Mouse (Mus musculus) leukemia stem cell, adult 10-12 weeks (primary cell): ENCODE data around the gene Eef1akmt3. TPM values are rescaled to one million over a fixed set of nuclear protein-coding genes. Genes with fewer than 3 reads are reported as not detected.

Source experiments
- polyA plus RNA-seq: library from polyadenylated mRNA; stranded (reverse); fragments of >175 nt; gene quantifications from 2 replicates; pipeline ENCODE4 v1.2.3, GENCODE M21; 2012; ENCODE audit warnings: low replicate concordance

Gene Eef1akmt3
- 0.23 and 0.30 TPM in 2 replicates for polyA plus RNA-seq

DNA sequence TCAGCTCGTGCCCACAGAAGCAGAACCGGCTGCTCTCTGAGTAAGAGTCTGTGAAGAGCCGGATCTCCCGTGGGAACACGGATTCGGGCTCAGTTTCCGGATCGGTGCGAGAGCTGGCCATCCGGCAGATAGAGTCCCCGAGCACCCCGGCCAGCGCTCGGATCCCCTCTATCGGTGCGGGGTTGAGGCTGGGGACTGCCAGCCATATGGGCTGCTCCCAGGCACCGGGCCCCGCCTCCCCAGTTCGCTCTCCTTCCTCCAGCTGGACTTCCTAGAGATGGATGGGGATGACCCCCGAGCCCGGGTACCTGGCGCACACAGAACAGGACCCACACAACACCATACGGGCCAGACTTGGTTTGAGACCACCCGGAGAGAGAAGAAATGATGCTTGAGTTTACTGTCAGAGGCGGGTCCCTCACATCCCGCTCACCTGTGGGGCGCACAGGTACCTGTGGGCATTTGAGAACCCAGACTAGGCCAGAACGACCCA is at the start of gene Eef1akmt3, which contains the start of gene Mettl1:
TSS of gene Eef1akmt3 (minus strand) at position 240 of the 493 bp plus-strand sequence.
TSS of gene Mettl1 (plus strand) at position 141 of the 493 bp plus-strand sequence.

DNA sequence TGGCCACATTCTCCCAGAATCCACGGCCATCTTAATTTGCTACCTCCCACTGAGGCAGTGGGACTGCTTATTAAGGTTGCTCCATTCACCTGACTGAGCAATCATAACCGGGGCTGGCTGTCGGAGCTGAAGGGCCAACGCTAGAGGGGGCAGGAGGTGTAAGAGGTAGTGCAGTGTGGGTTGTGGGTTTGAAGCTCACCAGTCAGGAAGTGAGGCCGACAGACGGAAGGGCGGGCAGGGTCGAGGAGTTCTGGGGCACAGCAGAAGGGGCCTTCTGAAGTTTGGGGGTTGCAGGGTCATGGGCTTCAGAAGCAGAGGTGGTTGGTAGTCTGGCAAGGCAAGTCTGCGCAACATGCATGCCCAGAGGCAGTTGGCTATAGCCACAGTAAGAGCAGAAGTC is 33.8 kb upstream of the Eef1akmt3 start, which contains the start of gene Agap2:
TSS of gene Agap2 (plus strand) at position 205 of the 400 bp plus-strand sequence.

DNA sequence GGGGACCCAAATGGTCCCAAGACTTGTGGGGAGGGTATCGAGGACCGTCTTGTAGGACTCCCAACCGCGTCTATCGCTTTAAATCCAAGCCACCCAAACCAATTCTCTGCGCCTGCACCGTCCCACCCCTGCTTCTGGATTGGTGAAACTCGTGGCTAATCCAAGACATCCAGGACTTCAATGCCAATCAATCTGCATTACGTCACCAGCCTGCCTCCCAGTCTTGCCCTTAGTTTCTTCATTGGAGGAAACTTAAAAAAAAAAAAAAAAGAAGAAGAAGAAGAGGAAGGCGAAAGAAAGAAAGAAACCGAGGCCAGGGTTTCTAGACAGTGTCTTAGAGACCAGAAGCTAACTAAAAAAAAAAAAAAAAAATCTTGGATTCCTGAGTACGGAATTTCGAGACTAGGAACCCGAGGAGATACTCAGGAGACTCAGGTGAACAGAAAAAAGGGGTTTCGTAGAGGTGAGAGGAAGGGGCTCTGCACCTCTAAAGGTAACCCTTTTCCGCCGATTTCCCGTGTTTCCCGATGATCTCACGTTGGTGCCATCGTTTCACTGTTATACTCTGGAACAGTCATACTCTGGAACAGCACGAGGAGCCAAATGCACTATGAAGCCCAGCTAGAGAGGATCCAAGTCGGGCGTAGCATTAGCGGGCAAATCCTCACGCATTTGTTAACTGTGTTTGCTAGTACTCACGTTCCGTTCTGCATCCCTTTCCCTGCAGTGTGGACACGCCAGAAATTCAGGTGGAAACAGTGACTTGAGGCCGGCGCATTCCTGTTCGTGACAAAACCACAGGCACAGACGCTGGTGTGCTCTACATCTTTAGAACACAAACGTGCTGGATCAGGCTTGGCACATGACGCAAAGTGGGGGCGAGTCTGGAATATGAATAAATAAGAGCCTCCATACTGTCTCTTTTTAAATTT is 29.1 kb upstream of the Eef1akmt3 start, which contains the start of gene Tspan31:
TSS of gene Tspan31 (minus strand) at position 75 of the 932 bp plus-strand sequence.

DNA sequence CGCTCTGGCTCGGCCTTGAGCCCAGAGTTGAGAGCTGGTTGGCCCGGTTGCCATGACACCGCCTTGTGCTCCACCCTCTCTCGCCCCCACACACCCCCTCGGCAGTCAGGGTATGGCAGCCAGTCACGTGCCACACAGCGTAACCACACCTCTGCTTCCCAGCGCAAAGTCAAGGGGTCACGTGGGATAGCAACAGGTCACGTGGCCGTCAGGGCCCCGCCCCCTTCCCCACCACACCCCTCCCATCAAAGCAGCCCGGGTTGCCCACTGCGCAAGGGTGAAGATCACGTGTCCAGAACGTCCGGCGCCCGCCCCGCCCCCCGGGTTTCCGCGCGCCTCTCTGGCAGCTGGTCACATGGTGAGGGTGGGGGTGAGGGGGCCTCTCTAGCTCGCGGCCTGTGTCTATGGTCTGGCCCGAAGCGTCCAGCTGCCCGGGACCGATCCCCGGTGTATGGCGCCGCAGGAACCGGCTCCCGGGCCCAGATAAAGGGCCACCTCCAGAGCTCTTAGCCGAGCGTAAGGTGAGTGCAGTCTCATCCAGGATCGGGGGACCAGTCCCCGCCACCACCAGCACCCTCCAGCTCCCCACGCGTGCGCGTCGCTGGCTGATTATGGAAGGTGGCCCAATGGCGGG is 22.0 kb upstream of the Eef1akmt3 start, which contains the start of gene Cdk4:
TSS of gene Cdk4 (plus strand) at position 296 of the 634 bp plus-strand sequence.

DNA sequence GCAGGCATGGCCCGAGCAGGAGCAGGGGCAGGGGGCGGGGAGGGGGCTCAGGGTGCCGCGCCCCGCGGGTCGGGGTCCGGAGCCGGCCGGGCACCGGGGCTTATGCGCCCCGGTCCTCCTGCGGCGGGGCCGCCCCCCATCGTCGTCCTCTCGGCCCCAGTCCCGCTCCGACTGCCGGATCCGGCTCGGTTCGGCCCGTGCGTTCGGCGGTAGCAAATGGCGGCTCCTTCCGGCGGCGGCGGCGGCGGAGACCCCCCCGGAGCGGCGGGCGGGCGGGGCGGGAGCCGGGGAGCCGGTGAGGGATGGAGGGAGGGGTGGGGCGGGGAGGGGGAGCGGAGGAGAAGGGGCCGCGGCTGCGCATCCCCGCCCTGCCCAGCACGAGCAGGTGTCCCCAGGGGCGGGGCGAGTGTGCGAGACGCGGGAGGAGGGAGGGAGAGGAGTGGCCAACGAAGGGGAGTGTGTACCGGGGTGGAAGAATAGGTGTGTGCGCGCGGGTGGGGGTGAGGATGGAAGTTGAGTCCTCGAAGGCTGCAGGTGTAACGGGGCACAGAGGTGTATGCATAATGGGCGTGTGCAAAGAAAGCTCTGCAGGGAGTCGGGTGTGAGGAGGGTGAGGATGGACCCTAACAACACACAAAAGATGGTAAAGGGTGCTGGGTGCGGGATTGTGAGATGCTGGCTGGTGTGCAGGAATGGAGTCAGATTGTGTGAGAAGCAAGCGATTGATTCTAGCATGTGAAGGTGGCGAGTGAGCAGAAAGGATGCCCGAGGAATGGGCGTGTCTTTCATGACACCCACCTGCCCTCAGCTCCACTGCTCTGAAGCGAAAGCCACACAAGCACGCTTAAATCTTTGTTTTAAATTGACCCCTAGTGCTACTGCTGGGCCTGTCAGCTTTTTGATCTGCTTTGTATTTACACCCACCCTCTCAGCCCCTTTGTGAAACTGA is 18.9 kb upstream of the Eef1akmt3 start, which contains the start of gene March9:
TSS of gene March9 (minus strand) at position 217 of the 949 bp plus-strand sequence.

DNA sequence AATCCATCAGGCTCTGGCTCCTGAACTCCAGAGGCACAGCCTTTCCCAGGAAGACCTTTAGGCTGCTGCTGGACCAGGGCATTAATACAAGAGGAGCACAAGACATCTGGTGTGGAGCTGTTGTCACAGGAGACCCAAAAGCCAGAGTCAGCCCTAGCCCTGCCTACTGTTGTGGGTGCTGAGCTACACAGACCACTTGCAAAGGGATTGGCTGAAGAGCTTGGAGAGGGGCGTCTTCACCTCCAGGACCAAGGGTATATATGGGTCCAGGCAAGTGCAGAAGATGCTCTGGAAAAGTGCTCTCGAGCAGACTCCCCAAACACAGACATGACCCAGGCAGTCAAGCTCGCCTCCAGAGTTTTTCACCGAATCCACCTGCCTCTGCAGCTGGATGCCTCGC is 6.6 kb upstream of the Eef1akmt3 start, which contains the start of gene Cyp27b1:
TSS of gene Cyp27b1 (plus strand) at position 297 of the 400 bp plus-strand sequence.

DNA sequence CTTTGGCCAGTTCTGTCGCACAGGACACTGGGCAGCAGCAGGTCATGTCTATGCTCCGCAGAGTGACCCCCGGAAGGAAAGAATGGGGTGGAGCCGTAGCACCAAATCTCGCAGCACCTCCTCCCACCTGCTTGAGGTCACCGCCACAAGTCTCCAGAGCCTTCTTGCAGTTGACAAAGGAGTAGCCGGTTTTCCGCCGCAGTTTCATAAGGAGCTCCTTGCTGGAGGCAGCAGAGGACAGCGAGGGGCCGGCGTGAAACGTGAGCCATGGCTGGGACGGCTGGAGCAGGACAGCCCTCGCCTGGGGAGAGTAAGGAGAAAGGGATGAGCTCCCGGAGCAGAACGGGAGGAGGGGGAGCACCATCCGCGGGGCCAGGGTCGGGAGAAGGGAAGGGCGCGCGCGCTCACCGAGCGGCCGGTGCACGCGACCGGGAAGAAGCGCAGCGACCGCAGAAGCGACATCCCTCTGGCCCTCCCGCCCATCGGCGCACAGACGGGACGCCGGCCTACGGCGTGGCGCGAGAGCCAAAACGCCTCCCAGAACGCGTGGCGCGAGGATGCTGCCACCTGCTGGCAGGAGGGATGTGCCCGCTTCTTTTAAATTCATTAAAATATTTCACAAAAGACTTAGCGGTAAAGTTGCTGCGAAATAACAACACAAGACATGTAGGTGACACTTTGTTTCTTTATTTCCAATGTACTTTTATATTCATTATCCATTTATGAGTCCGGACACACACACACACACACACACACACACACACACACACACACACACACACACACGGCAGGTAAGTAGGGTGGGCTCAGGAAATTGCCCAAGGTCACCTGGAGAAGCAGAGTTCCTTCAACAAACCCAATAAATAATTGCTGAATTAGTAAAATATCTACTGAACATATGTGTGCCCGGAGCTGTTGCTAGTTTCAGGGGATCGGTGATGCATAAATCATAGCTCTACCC is 10.7 kb downstream of the Eef1akmt3 start, which contains the start of gene Tsfm:
TSS of gene Tsfm (minus strand) at position 505 of the 961 bp plus-strand sequence.

DNA sequence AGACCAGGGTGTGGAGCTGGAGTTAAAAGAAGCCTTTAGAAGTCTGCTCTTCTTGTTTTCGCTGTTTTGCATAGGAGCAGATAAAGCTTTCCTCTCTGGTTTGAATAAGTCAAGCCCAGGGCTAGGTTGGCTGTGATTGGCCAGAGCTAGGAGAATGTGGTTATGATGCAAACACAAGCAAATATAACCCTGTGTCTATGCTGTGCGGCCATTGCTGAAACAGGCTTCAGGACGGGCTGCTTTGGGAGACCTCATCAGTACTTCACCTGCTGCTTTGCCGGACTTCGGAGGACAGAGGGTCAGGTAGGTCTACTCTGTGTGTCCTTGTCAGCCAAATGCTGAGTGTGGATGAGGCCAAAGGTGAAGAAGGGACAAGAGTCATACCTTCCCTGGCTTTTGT is 40.8 kb downstream of the Eef1akmt3 start, which contains the start of gene Avil:
TSS of gene Avil (plus strand) at position 181 of the 400 bp plus-strand sequence.

Other genes with a start within 250 kb of the Eef1akmt3 start
- gene Atp23, start 140.2 kb downstream of the Eef1akmt3 start, polyA plus RNA-seq = 7.7 and 11.9 TPM in 2 replicates
- gene Ctdsp2, start 62.8 kb downstream of the Eef1akmt3 start, polyA plus RNA-seq = 54.0 and 101 TPM in 2 replicates
- gene Avil, start 40.8 kb downstream of the Eef1akmt3 start, polyA plus RNA-seq = 0.24 and 0.36 TPM in 2 replicates
- gene Tsfm, start 10.7 kb downstream of the Eef1akmt3 start, polyA plus RNA-seq = 75.8 and 81.5 TPM in 2 replicates
- gene Mettl1, start 99 bp downstream of the Eef1akmt3 start, polyA plus RNA-seq = 10.1 and 35.2 TPM in 2 replicates
- not detected in 2 replicates for gene Cyp27b1, start 6.7 kb upstream of the Eef1akmt3 start, polyA plus RNA-seq
- 1.2 and 3.2 TPM in 2 replicates for gene March9, start 18.7 kb upstream of the Eef1akmt3 start, polyA plus RNA-seq
- 1,058 and 1,859 TPM in 2 replicates for gene Cdk4, start 22.0 kb upstream of the Eef1akmt3 start, polyA plus RNA-seq
- gene Tspan31, start 28.8 kb upstream of the Eef1akmt3 start, polyA plus RNA-seq = 19.4 and 24.4 TPM in 2 replicates
- 26.3 and 51.9 TPM in 2 replicates for gene Agap2, start 33.8 kb upstream of the Eef1akmt3 start, polyA plus RNA-seq
- 127 and 168 TPM in 2 replicates for gene Os9, start 79.6 kb upstream of the Eef1akmt3 start, polyA plus RNA-seq
- gene B4galnt1, start 123.7 kb upstream of the Eef1akmt3 start, polyA plus RNA-seq = 119 and 242 TPM in 2 replicates
- 0.11 and 0.35 TPM in 2 replicates for gene Slc26a10, start 139.1 kb upstream of the Eef1akmt3 start, polyA plus RNA-seq
- 26.0 and 48.2 TPM in 2 replicates for gene Arhgef25, start 148.6 kb upstream of the Eef1akmt3 start, polyA plus RNA-seq
- gene Dtx3, start 154.2 kb upstream of the Eef1akmt3 start, polyA plus RNA-seq = 180 and 400 TPM in 2 replicates
- 42.0 and 97.1 TPM in 2 replicates for gene Pip4k2c, start 170.1 kb upstream of the Eef1akmt3 start, polyA plus RNA-seq
- gene Kif5a, start 221.8 kb upstream of the Eef1akmt3 start, polyA plus RNA-seq = 0.28 and 0.67 TPM in 2 replicates
- gene Dctn2, start 224.9 kb upstream of the Eef1akmt3 start, polyA plus RNA-seq = 141 and 189 TPM in 2 replicates
- 482 and 702 TPM in 2 replicates for gene Mbd6, start 247.5 kb upstream of the Eef1akmt3 start, polyA plus RNA-seq